Mouse (Mus musculus) kidney, adult 8-10 months (tissue): ENCODE data around the gene Reep3.
"Not testable (repeated sequence)": the region's sequence is repeated elsewhere in the genome, so short reads cannot be mapped to it uniquely, and the experiment has no call there.

Source experiments
- DNase-seq, 2 experiments: peaks; one replicate each; pipeline ENCODE4 v3.0.0; 2022

Gene Reep3

GRCm38 (mm10) chr10:67010521-67010920 is 86.2 kb downstream of the Reep3 start:
- DNase-seq, result no peak

- DNase-seq, result peak; percentile 28 to 32
These were observed 92.2 kb downstream of the Reep3 start for GRCm38 (mm10) chr10:67004527-67005042.

GRCm38 (mm10) chr10:67003743-67004526 is 92.8 kb downstream of the Reep3 start:
- DNase-seq, result peak; percentile 75 to 79

- DNase-seq, result peak; percentile 35 to 36
These were observed 93.6 kb downstream of the Reep3 start for GRCm38 (mm10) chr10:67003009-67003742.

GRCm38 (mm10) chr10:67002207-67003008 is 94.3 kb downstream of the Reep3 start:
- peak; percentile 77 to 83 for DNase-seq

- DNase-seq, result not testable (repeated sequence)
These were observed 95.7 kb downstream of the Reep3 start for GRCm38 (mm10) chr10:67000958-67001615.

- DNase-seq, result no peak
These were observed 96.6 kb downstream of the Reep3 start for GRCm38 (mm10) chr10:67000136-67000535.

GRCm38 (mm10) chr10:66998770-66999169 is 98.0 kb downstream of the Reep3 start:
- DNase-seq, result no peak

GRCm38 (mm10) chr10:66995181-66995580 is 101.6 kb downstream of the Reep3 start:
- DNase-seq, result no peak

- DNase-seq, result no peak
These were observed 102.3 kb downstream of the Reep3 start for GRCm38 (mm10) chr10:66994469-66994868.

- no peak for DNase-seq
These were observed 104.2 kb downstream of the Reep3 start for GRCm38 (mm10) chr10:66992591-66992990.

GRCm38 (mm10) chr10:66990506-66990905 is 106.2 kb downstream of the Reep3 start:
- no peak for DNase-seq

- no peak for DNase-seq
These were observed 113.7 kb downstream of the Reep3 start for GRCm38 (mm10) chr10:66983043-66983442.

GRCm38 (mm10) chr10:66978215-66978614 is 118.5 kb downstream of the Reep3 start:
- DNase-seq, result no peak

GRCm38 (mm10) chr10:66977093-66977492 is 119.7 kb downstream of the Reep3 start:
- no peak for DNase-seq

GRCm38 (mm10) chr10:66975451-66975850 is 121.3 kb downstream of the Reep3 start:
- DNase-seq, result peak in 1 of 2 experiments; percentile 45

- no peak for DNase-seq
These were observed 122.3 kb downstream of the Reep3 start for GRCm38 (mm10) chr10:66974417-66974816.

- no peak for DNase-seq
These were observed 122.9 kb downstream of the Reep3 start for GRCm38 (mm10) chr10:66973866-66974265.

GRCm38 (mm10) chr10:66973274-66973673 is 123.5 kb downstream of the Reep3 start:
- no peak for DNase-seq

GRCm38 (mm10) chr10:66970336-66971115 is 126.2 kb downstream of the Reep3 start:
- DNase-seq, result no peak

GRCm38 (mm10) chr10:66969581-66969980 is 127.2 kb downstream of the Reep3 start:
- DNase-seq, result no peak

- DNase-seq, result no peak
These were observed 127.7 kb downstream of the Reep3 start for GRCm38 (mm10) chr10:66969081-66969480.
